Comparison of ENCODE assay signal across 12 mouse cellular contexts in genomic region chr14:31416835-31417549, GRCm38 (mm10). TPM values are rescaled to one million over a fixed set of nuclear protein-coding genes. Genes with fewer than 3 reads are reported as not detected.
DNase-seq lines count a peak whose midpoint lies in the region; ATAC-seq and TF ChIP-seq lines count a peak whose summit lies in the region.
"Had no signal": no experiment of that assay in that cellular context is flagged by ENCODE, and none has a peak within 500 bp of the region (broad histone marks: within the 10 kb centered on the region; RNA-seq: fewer than 3 reads in every experiment).

No protein-coding gene starts in this region.

- peak overlapping the region; percentile 42 for H3K27ac ChIP-seq in cerebellum, adult 2 months (ENCODE audit: insufficient read depth, low read length)
- 0 out of 2 replicates have a peak overlapping the region, but pooled peaks have one; percentile 4 for H3K27ac ChIP-seq in heart, embryonic 16.5 days (ENCODE audit: low read length)
- H3K27ac ChIP-seq: midbrain, embryonic 10.5 days had no signal

- H3K9me3 ChIP-seq in heart, embryonic 16.5 days (replicated peaks; ENCODE audit: control insufficient read depth, low read length) = no peaks in the 10 kb centered on the region
- H3K9me3 ChIP-seq: G1E; midbrain, embryonic 10.5 days had no signal

- no peaks in the 10 kb centered on the region for H3K27me3 ChIP-seq in cerebellum, adult 2 months (ENCODE audit: control insufficient read depth, insufficient read depth, low read length)
- no peaks in the 10 kb centered on the region for H3K27me3 ChIP-seq in heart, embryonic 16.5 days (ENCODE audit: control insufficient read depth, insufficient read depth, low read length)

- no peak overlapping the region for H3K9ac ChIP-seq in heart, embryonic 16.5 days (ENCODE audit: low read length)

- H3K4me2 ChIP-seq in heart, embryonic 16.5 days (ENCODE audit: low read depth, low read length) = no peak overlapping the region

- TF ChIP-seq CTCF in cerebellum, adult 2 months (IDR thresholded peaks at IDR 0.05; ENCODE audit: borderline replicate concordance, insufficient read depth, low read depth, low read length) = no peak
- no peak for TF ChIP-seq CTCF in lung, adult 2 months (IDR thresholded peaks at IDR 0.05; ENCODE audit: insufficient read depth, low read length)

- intact Hi-C loops in heart, postnatal 36 days (cut with DNase I) = no loop called here

- peaks cover 60% of the 10 kb centered on the region for H3K4me1 ChIP-seq in cerebellum, adult 2 months (ENCODE audit: control insufficient read depth, insufficient read depth, low read length)
- peaks cover 65% of the 10 kb centered on the region for H3K4me1 ChIP-seq in heart, embryonic 16.5 days (ENCODE audit: control insufficient read depth, insufficient read depth, low read length)
- peaks cover 40% of the 10 kb centered on the region for H3K4me1 ChIP-seq in lung, adult 2 months (ENCODE audit: control insufficient read depth, insufficient read depth, low read length)

- WGBS in cerebellum, adult 2 months = 38% methylated on average over 16 of the region's 16 CpGs
- WGBS in heart, embryonic 16.5 days = 72% methylated on average over 16 of the region's 16 CpGs
- 65% methylated on average over 16 of the region's 16 CpGs for WGBS in lung, adult 2 months

- peak; percentile 58 to 60 for DNase-seq in cerebellum, adult 2 months
- no peak for DNase-seq in cerebellum, postnatal 4 days (ENCODE audit: low spot score in 2 of 2)
- no peak for DNase-seq in heart, postnatal 36 days
- DNase-seq in lung, adult 18-20 months = peak; percentile 72 to 83
- DNase-seq in lung, adult 2 months = no peak
- peak; percentile 43 to 48 for DNase-seq in lung, postnatal 4 days
- no peak for DNase-seq in urinary bladder, postnatal 36 days (ENCODE audit: low spot score in 2 of 2)
- DNase-seq: cerebellum, postnatal 36 days had no signal

- no peaks in the 10 kb centered on the region for H3K36me3 ChIP-seq in heart, embryonic 16.5 days (ENCODE audit: control insufficient read depth, insufficient read depth)
- H3K36me3 ChIP-seq: G1E; midbrain, embryonic 10.5 days had no signal

- ATAC-seq in heart, embryonic 16.5 days (replicated peaks; ENCODE audit: extremely low read depth, insufficient read depth, low FRiP score) = 0 out of 2 replicates have a peak, but pooled peaks have one; percentile 6
- ATAC-seq: intestine, postnatal 0 days had no signal

- no peak for TF ChIP-seq POLR2A in cerebellum, adult 2 months (IDR thresholded peaks at IDR 0.05; ENCODE audit: borderline replicate concordance, insufficient read depth, low read length)
- no peak for TF ChIP-seq POLR2A in lung, adult 2 months (IDR thresholded peaks at IDR 0.05; ENCODE audit: borderline replicate concordance, extremely low read depth, low read depth, low read length)

- H3K4me3 ChIP-seq in cerebellum, adult 2 months (replicated peaks; ENCODE audit: insufficient read depth, low read depth, low read length) = no peak overlapping the region
- no peak overlapping the region for H3K4me3 ChIP-seq in heart, embryonic 16.5 days (ENCODE audit: low read length)
- no peak overlapping the region for H3K4me3 ChIP-seq in lung, adult 2 months (replicated peaks; ENCODE audit: extremely low read depth, low read depth, low read length)
- H3K4me3 ChIP-seq: midbrain, embryonic 10.5 days had no signal

RNA-seq across cellular contexts. Expression of gene Sh3bp5, which starts 18.9 kb away (rescaled TPM):
- polyA plus RNA-seq in cerebellum, adult 2 months (2012; rRNA removed) = 72.9 and 77.1 TPM in 2 replicates
- 25.8 and 26.4 TPM in 2 replicates for polyA plus RNA-seq in heart, embryonic 16.5 days (2015; fragmentation: Nextera tagmentation; extraction: Ambion mirVana)
- total RNA-seq in heart, postnatal 36 days (2021) = 10 to 100 TPM; 56.4 to 60.6 TPM
- polyA plus RNA-seq in lung, adult 2 months (2012; rRNA removed) = 40.9 and 50.1 TPM in 2 replicates

Comparison
In these comparisons a context has a peak if more than half of its experiments do, and no peak if none do; other contexts are left out.
1. DNase-seq: peak in cerebellum, adult 2 months (2 of 2), lung, adult 18-20 months (2 of 2) and lung, postnatal 4 days (2 of 2); none in cerebellum, postnatal 4 days (0 of 2), heart, postnatal 36 days (0 of 2), lung, adult 2 months (single experiment) and urinary bladder, postnatal 36 days (0 of 2).